Mouse (Mus musculus): ENCODE measurements around the gene Il12rb1. TPM values are rescaled to one million over a fixed set of nuclear protein-coding genes. Genes with fewer than 3 reads are reported as not detected.

The Il12rb1 gene
- polyA plus RNA-seq, 1 experiment from 2014 or later: 0.80 TPM

DNA sequence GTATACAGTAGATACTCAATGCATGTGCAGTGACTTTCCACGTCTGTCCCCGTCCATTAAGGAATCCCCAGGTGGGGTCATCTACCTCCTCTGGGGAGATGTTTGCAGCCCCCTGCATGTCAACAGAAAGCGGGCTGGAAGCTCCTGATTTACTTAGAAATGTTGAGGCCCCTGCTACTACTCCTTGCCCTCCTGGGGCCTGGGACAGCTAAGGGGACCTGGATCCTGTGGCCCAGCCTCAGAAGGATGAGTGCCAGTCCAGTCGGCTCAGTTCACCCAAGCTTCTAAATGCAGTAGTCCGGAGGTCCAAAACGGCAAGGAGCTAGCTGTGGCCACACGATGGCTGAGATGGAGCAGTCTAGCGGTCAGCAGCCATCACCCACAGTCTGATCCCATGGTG is 35.7 kb downstream of the Il12rb1 start:
- no peak for DNase-seq (ENCODE audit: low read depth, low spot score)
- H3K27me3 ChIP-seq: no peaks in the 10 kb centered on the region
- in situ Hi-C loops (cut with MboI; ENCODE audit: low pct_unique_long_range_greater_than_20kb): loop anchor here (5.0 kb wide), 1 partner anchor 77 kb away; no protein-coding TSS in a partner anchor
- ChIA-PET CTCF (interaction anchor here (0.7 to 3.8 kb wide), 16 partner anchors 9 to 81 kb away, joined by 3 to 58 read pairs (median 8); partner anchors contain the start of genes Ccdc124 and Il12rb1), POLR2A (interaction anchor here (0.9 to 1.1 kb wide), 3 partner anchors 13 to 28 kb away, joined by 3 read pairs; partner anchors contain the start of gene Kcnn1)
- TF ChIP-seq CTCF (IDR thresholded peaks at IDR 0.05): no peak
- ATAC-seq: no peak

DNA sequence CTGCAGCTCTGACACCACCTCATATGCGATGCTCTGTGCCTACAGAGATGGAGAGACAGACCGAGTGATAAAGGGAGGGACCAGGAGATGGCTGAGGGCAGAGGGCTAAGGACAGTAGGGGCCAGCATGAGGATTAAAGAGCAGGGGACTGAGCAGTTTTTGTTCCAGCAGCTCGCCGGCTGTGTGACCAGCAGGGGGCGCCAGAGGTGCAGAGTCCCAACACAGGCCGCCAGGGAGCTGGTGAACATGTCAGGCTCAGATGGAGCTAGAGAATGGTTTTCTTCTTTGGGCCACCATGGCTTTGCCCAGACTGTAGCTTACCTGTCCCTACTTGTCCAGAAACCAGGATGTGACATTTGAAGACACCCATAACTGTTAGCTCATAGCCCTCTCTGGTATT is 36.3 kb downstream of the Il12rb1 start:
- ATAC-seq (no peak), DNase-seq (ENCODE audit: low read depth, low spot score) (no peak)
- POLR2A ChIA-PET: interaction anchor here (0.9 to 1.2 kb wide), 4 partner anchors 13 to 28 kb away, joined by 3 to 6 read pairs (median 3); partner anchors contain the start of gene Kcnn1
- no peaks in the 10 kb centered on the region for H3K27me3 ChIP-seq
- CTCF ChIA-PET: interaction anchor here (0.6 to 3.8 kb wide), 20 partner anchors 9 to 82 kb away, joined by 3 to 58 read pairs (median 7); partner anchors contain the start of genes Ccdc124 and Il12rb1
- TF ChIP-seq CTCF (IDR thresholded peaks at IDR 0.05): no peak
- in situ Hi-C loops (cut with MboI; ENCODE audit: low pct_unique_long_range_greater_than_20kb): loop anchor here (5.0 kb wide), 1 partner anchor 77 kb away; no protein-coding TSS in a partner anchor

DNA sequence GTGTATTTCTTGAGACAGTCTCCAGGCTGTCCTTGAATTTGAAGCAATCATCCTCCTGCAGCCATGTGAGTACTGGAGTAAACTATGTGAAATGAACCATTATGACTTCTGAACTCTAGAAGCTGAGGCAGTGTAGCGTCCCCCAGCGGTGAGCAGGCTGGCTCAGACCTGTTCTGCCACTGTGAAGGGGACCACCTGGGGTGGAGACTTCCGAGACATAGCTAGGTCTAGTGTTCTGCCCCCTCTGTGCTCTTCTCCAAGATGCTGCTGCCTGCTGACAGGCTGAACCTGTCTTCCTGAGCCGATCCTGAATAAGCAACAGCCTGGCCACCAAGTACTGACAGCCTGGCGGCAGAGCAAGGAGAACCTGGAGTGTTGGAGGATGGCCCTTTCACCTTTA is 36.9 kb downstream of the Il12rb1 start:
- ChIA-PET POLR2A (interaction anchor here (0.6 to 1.2 kb wide), 5 partner anchors 12 to 37 kb away, joined by 3 to 6 read pairs (median 4); partner anchors contain the start of gene Kcnn1), CTCF (interaction anchor here (0.6 to 3.8 kb wide), 20 partner anchors 8 to 82 kb away, joined by 3 to 58 read pairs (median 7); partner anchors contain the start of genes Ccdc124 and Il12rb1)
- H3K27me3 ChIP-seq: no peaks in the 10 kb centered on the region
- in situ Hi-C loops (cut with MboI; ENCODE audit: low pct_unique_long_range_greater_than_20kb): no loop called here
- no peak for DNase-seq (ENCODE audit: low read depth, low spot score)
- ATAC-seq: no peak
- no peak for TF ChIP-seq CTCF (IDR thresholded peaks at IDR 0.05)

DNA sequence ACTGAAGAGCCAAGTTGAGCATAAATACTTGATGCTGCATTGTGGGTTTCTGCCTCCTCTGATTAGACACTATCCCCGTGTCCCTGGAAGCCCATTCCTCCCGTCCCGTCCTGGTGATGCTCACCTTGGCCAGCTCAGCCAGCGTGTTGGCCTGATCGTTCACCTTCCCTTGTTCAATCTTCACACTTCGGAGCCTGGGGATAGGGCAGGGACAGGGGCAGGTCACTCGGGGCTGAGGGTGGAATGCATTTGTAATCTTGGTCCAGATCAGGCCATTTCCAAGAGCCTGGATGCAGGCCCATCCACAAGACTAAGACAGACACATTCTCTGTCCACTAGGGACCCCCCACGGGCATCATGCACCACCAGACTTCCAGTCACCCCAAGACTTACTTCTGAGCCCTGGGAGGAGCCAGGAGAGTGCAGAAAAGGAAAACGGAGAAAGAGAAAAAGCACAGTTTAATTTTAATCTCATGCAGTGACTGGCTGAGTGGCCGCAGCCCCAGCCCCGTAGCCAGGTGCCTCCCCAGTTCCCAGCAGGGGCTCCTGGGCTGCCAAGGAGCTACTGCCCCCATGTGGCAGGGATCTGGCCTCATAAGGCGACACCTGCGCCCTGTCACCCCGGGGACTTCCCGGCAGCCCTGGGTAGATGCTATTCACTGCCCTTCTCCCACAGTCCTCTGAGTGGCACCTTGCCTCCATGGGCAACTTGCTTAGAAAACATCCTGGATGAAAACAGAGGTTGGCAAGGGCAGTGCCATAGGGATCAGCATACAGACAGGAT is 38.3 kb downstream of the Il12rb1 start:
- no peaks in the 10 kb centered on the region for H3K27me3 ChIP-seq
- ATAC-seq (no peak), DNase-seq (ENCODE audit: low read depth, low spot score) (no peak)
- POLR2A ChIA-PET: no interaction called here
- in situ Hi-C loops (cut with MboI; ENCODE audit: low pct_unique_long_range_greater_than_20kb): no loop called here
- CTCF ChIA-PET: interaction anchor here (1.5 to 3.8 kb wide), 3 partner anchors 22 to 23 kb away, joined by 5 to 58 read pairs (median 10); no protein-coding TSS in a partner anchor
- no peak for TF ChIP-seq CTCF (IDR thresholded peaks at IDR 0.05)

DNA sequence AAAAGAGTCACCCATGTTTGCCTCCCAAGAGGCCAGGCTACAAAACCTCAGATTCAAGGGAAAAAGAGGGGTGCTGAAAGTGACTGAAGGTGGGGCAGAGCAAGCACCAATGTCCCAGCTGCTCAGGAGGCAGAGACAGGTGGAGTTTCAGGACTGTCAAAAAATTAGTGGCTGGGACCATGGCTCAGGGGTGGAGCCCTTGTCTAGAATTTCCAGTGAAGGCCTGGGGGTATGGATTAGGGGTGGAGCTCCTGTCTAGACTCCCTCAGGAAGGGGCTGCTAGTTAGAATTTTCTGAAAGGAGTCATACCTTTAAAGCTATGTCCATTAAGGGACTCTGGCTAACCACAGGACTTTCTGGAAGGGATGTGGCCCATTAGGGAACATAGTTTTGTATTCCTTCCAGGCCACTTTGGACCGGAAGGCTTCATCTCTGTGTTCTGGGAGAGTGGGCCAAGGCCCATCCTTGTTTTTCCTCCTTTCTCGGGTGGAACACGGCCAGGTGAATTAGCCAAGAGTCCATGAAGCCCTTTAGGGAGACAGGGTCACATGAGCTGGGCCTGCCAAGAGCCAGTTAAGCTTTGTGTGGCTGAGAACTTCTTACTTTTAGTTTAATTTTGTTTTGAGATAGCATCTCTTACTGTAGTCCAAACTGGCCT is 41.2 kb downstream of the Il12rb1 start:
- TF ChIP-seq CTCF (IDR thresholded peaks at IDR 0.05): no peak
- no peak for ATAC-seq
- in situ Hi-C loops (cut with MboI; ENCODE audit: low pct_unique_long_range_greater_than_20kb): no loop called here
- ChIA-PET CTCF (interaction anchor here (0.7 to 0.8 kb wide), 2 partner anchors 9 to 20 kb away, joined by 3 to 4 read pairs; no protein-coding TSS in a partner anchor), POLR2A (no interaction called here)
- DNase-seq (ENCODE audit: low read depth, low spot score): no peak
- H3K27me3 ChIP-seq: no peaks in the 10 kb centered on the region

DNA sequence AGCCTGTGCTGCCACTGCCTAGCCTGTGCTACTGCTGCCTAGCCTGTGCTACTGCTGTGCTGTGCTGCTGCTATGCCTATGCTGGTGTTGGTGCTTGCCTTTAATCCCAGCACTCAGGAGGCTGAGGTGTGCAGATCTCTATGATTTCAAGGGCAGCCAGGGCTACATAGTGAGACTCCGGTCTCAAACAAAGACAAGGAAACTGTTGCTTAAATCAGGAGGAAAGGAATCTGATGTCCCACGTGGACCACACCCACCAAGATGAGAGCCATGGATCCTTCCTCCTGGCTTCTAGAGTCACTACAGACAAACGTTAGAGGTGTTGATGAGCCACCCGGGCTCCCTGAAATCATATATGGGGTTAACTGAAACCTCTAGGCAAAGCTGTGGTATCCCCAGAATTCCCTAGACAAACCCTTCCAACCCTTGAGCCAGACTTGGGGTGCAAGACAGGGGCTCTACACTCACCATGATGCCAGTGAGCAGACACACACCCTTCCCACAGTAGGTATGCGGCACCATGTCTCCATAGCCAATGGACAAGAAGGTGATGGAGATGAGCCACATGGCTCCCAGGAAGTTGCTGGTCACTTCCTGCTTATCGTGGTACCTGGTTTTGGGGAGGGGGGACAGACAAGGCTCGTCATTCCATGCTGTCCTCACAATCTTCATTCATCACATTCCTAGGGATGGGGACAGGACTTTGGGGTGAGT is 42.0 kb downstream of the Il12rb1 start:
- ChIA-PET POLR2A (no interaction called here), CTCF (interaction anchor here (0.8 kb wide), 1 partner anchor 19 kb away, joined by 4 read pairs; no protein-coding TSS in a partner anchor)
- no peak for DNase-seq (ENCODE audit: low read depth, low spot score)
- H3K27me3 ChIP-seq: no peaks in the 10 kb centered on the region
- TF ChIP-seq CTCF (IDR thresholded peaks at IDR 0.05): no peak
- in situ Hi-C loops (cut with MboI; ENCODE audit: low pct_unique_long_range_greater_than_20kb): no loop called here
- ATAC-seq: no peak

DNA sequence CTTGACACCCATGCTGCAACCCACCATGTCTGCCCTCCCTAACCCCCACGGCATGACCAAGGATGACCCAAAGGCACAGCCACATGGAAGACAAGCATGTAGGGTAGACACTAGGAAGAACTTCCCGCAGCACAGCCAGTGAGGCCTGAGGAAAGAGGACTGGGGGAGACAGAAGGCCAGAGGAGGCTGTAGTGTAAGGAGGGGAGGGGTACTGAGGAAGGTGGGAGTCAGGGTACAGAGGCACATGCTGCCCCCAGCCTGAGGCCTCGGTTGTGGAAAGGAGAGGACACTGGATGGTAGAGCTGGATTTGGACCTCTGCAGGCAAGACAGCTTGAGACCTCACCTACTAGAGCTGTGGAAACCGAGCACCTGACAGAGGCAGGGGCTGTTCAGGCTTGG is 42.7 kb downstream of the Il12rb1 start:
- in situ Hi-C loops (cut with MboI; ENCODE audit: low pct_unique_long_range_greater_than_20kb): no loop called here
- TF ChIP-seq CTCF (IDR thresholded peaks at IDR 0.05): no peak
- ChIA-PET CTCF (no interaction called here), POLR2A (interaction anchor here (0.6 kb wide), 1 partner anchor 498 kb away, joined by 3 read pairs; no protein-coding TSS in a partner anchor)
- H3K27me3 ChIP-seq: no peaks in the 10 kb centered on the region
- DNase-seq (ENCODE audit: low read depth, low spot score) (no peak), ATAC-seq (no peak)

DNA sequence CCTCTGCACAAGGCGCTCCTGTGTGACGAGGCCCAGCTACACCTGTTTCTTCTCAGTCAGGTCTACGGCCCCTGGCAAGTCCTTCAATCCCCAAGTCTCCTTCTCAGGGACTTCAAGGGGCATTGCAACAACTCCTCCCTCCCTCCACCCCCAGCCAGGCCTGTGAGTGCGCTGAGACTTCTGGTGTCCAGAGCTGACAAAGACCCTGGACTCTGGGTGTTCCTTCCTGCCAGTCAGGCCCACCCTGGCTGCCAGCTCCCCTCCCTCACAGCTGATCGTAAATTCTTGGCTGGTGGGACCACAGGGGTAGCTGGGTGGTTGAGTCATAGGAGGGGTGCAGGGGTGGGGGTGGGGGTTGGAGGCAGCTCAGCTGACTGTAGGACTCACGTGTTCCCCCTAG is 43.6 kb downstream of the Il12rb1 start:
- DNase-seq (ENCODE audit: low read depth, low spot score) (no peak), ATAC-seq (no peak)
- POLR2A ChIA-PET: no interaction called here
- TF ChIP-seq CTCF (IDR thresholded peaks at IDR 0.05): no peak
- in situ Hi-C loops (cut with MboI; ENCODE audit: low pct_unique_long_range_greater_than_20kb): no loop called here
- CTCF ChIA-PET: no interaction called here
- H3K27me3 ChIP-seq: no peaks in the 10 kb centered on the region

DNA sequence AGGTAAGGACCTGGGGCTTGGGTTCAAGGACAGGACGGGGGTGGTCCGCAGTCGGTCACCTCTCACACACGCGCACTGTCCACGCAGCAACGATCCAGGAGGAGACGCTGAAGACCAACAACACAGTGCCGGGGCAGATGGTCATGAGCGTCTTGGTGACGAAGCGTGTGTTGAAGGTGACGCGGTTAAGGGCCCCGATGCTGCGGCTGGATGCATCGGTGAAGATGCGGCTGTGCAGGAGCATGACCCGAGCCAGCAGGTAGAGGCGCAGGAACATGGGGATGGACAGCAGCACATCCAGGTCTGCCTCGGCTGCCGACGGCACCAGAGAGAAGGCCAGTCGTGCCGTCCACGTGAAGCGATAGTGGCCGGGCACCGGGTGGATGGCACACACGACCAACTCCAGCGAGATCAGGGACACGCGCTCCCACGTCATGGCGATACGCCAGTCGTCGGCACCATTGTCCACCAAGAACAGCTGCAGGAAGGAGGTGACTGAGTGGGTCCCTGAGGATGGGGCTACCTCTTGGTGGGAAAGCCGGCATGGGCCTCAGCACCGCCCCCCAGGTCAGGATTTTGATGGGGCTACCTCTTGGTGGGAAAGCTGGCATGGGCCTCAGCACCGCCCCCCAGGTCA is 44.5 kb downstream of the Il12rb1 start:
- in situ Hi-C loops (cut with MboI; ENCODE audit: low pct_unique_long_range_greater_than_20kb): no loop called here
- CTCF ChIA-PET: interaction anchor here (1.1 kb wide), 1 partner anchor 8 kb away, joined by 3 read pairs; no protein-coding TSS in a partner anchor
- no peaks in the 10 kb centered on the region for H3K27me3 ChIP-seq
- no peak for DNase-seq (ENCODE audit: low read depth, low spot score)
- no peak for TF ChIP-seq CTCF (IDR thresholded peaks at IDR 0.05)
- ATAC-seq: no peak
- POLR2A ChIA-PET: no interaction called here

Measured in Patski (cell line).